Mouse (Mus musculus) midbrain, embryonic 14.5 days (tissue): ENCODE data around the gene Galns. TPM values are rescaled to one million over a fixed set of nuclear protein-coding genes. Genes with fewer than 3 reads are reported as not detected.

Experiments used
- ATAC-seq: fragments of 200-750 bp; cut with Nextera tagmentation; 2 replicates; pipeline ENCODE4 v1.8.0; 2017; ENCODE audit warnings: moderate number of reproducible peaks, moderate library complexity; ENCODE audit not compliant: low FRiP score, low TSS enrichment
- DNase-seq: peaks from one replicate; pipeline ENCODE4 v3.0.0-alpha.2; 2015
- H3K27ac ChIP-seq: fragments of 300-500 bp; sonication (generic); replicated peaks from 2 replicates; pipeline ENCODE4 v1.5.1; 2014; ENCODE audit warnings: mild to moderate bottlenecking, low read depth, low read length, moderate library complexity
- H3K27me3 ChIP-seq: fragments of 300-500 bp; sonication (generic); 2 replicates; pipeline ENCODE4 v1.6.1; 2014; ENCODE audit warnings: low read length, control low read depth, mixed read lengths; ENCODE audit not compliant: control insufficient read depth, insufficient read depth
- H3K36me3 ChIP-seq: fragments of 300-500 bp; sonication (generic); 2 replicates; pipeline ENCODE4 v1.6.1; 2014; ENCODE audit warnings: low read length, control low read depth; ENCODE audit not compliant: control insufficient read depth, insufficient read depth
- H3K4me1 ChIP-seq: fragments of 300-500 bp; sonication (generic); 2 replicates; pipeline ENCODE4 v1.6.1; 2014; ENCODE audit warnings: mild to moderate bottlenecking, antibody characterized with exemption, low read length, control low read depth; ENCODE audit not compliant: control insufficient read depth, insufficient read depth
- H3K4me2 ChIP-seq: fragments of 300-500 bp; sonication (generic); 2 replicates; pipeline ENCODE4 v1.6.1; 2014; ENCODE audit warnings: mild to moderate bottlenecking, low read length, moderate library complexity
- H3K4me3 ChIP-seq: fragments of 300-500 bp; sonication (generic); replicated peaks from 2 replicates; pipeline ENCODE4 v1.5.1; 2014; ENCODE audit warnings: low read depth, low read length
- H3K9ac ChIP-seq: fragments of 300-500 bp; sonication (generic); replicated peaks from 2 replicates; pipeline ENCODE4 v1.6.1; 2014; ENCODE audit warnings: mild to moderate bottlenecking, low read length, moderate library complexity
- H3K9me3 ChIP-seq: fragments of 300-500 bp; sonication (generic); 2 replicates; pipeline ENCODE4 v1.6.1; 2016; ENCODE audit warnings: low read length, control low read depth, mixed read lengths; ENCODE audit not compliant: control insufficient read depth
- WGBS: fragments of 180-500 bp; shearing (Covaris S2); extraction: QIAGEN DNeasy Blood & Tissue Kit; methylation state at CpG from one replicate; pipeline ENCODE4 v1.1.7; 2014; 5-methylcytosine and 5-hydroxymethylcytosine counted together
- polyA plus RNA-seq: library from polyadenylated mRNA; unstranded; fragments of >200 nt; fragmentation: Nextera tagmentation; extraction: Ambion mirVana; gene quantifications from 2 replicates; pipeline ENCODE4 v1.2.1, GENCODE M21; 2014

Gene Galns
- polyA plus RNA-seq, 1 experiment from 2014 or later: 6.3 TPM

- H3K36me3 ChIP-seq: peaks cover 3% of the 10 kb centered on the region
- H3K4me2 ChIP-seq: peak overlapping the region; percentile 87; the same call in 1 of the 2 replicates
- no peak overlapping the region for H3K27ac ChIP-seq
- ATAC-seq (no peak), DNase-seq (no peak)
- no peak overlapping the region for H3K9ac ChIP-seq
- no peak overlapping the region for H3K4me3 ChIP-seq
- H3K9me3 ChIP-seq: no peaks in the 10 kb centered on the region
- H3K4me1 ChIP-seq: peaks cover 11% of the 10 kb centered on the region; the same call in 1 of the 2 replicates
- 62% methylated on average over 4 of the region's 4 CpGs for WGBS
- no peaks in the 10 kb centered on the region for H3K27me3 ChIP-seq
Observed at GRCm38 (mm10) chr8:122610209-122610608, 1.1 kb downstream of the Galns start.

GRCm38 (mm10) chr8:122606810-122607209, 4.5 kb downstream of the Galns start:
- WGBS: 83% methylated on average over 11 of the region's 12 CpGs
- H3K27me3 ChIP-seq: no peaks in the 10 kb centered on the region

GRCm38 (mm10) chr8:122605367-122605766, 5.9 kb downstream of the Galns start:
- no peak overlapping the region for H3K9ac ChIP-seq
- no peak for ATAC-seq

More at GRCm38 (mm10) chr8:122606810-122607209, 4.5 kb downstream of the Galns start:
- H3K4me2 ChIP-seq: no peak overlapping the region
- no peak overlapping the region for H3K4me3 ChIP-seq
- ATAC-seq (no peak), DNase-seq (no peak)
- H3K9ac ChIP-seq: no peak overlapping the region
- H3K27ac ChIP-seq: no peak overlapping the region
- no peaks in the 10 kb centered on the region for H3K9me3 ChIP-seq
- H3K36me3 ChIP-seq: no peaks in the 10 kb centered on the region
- H3K4me1 ChIP-seq: peaks cover 3% of the 10 kb centered on the region; the same call in 1 of the 2 replicates

GRCm38 (mm10) chr8:122604640-122605039, 6.6 kb downstream of the Galns start:
- H3K9ac ChIP-seq: no peak overlapping the region
- H3K9me3 ChIP-seq: no peaks in the 10 kb centered on the region
- no peak overlapping the region for H3K27ac ChIP-seq
- no peak overlapping the region for H3K4me3 ChIP-seq
- no peak for ATAC-seq
- no peak overlapping the region for H3K4me2 ChIP-seq
- no peaks in the 10 kb centered on the region for H3K4me1 ChIP-seq
- H3K36me3 ChIP-seq: no peaks in the 10 kb centered on the region
- 86% methylated on average over 1 of the region's 1 CpGs for WGBS
- no peak for DNase-seq
- H3K27me3 ChIP-seq: no peaks in the 10 kb centered on the region

More at GRCm38 (mm10) chr8:122605367-122605766, 5.9 kb downstream of the Galns start:
- H3K27me3 ChIP-seq: no peaks in the 10 kb centered on the region
- no peak overlapping the region for H3K4me2 ChIP-seq
- H3K27ac ChIP-seq: no peak overlapping the region
- DNase-seq: no peak
- H3K4me3 ChIP-seq: no peak overlapping the region
- H3K36me3 ChIP-seq: no peaks in the 10 kb centered on the region
- WGBS: 86% methylated on average over 4 of the region's 4 CpGs
- no peaks in the 10 kb centered on the region for H3K4me1 ChIP-seq
- no peaks in the 10 kb centered on the region for H3K9me3 ChIP-seq

GRCm38 (mm10) chr8:122600666-122601065, 10.6 kb downstream of the Galns start:
- no peak overlapping the region for H3K9ac ChIP-seq
- H3K27me3 ChIP-seq: no peaks in the 10 kb centered on the region
- DNase-seq (no peak), ATAC-seq (no peak)
- 91% methylated on average over 9 of the region's 9 CpGs for WGBS
- H3K4me1 ChIP-seq: no peaks in the 10 kb centered on the region
- no peak overlapping the region for H3K4me2 ChIP-seq
- H3K27ac ChIP-seq: no peak overlapping the region
- H3K4me3 ChIP-seq: no peak overlapping the region
- no peaks in the 10 kb centered on the region for H3K9me3 ChIP-seq
- no peaks in the 10 kb centered on the region for H3K36me3 ChIP-seq

- DNase-seq (no peak), ATAC-seq (no peak)
- H3K27ac ChIP-seq: no peak overlapping the region
- no peaks in the 10 kb centered on the region for H3K27me3 ChIP-seq
- no peaks in the 10 kb centered on the region for H3K9me3 ChIP-seq
- H3K4me1 ChIP-seq: no peaks in the 10 kb centered on the region
- peaks cover 7% of the 10 kb centered on the region; the same call in 1 of the 2 replicates for H3K36me3 ChIP-seq
- no peak overlapping the region for H3K9ac ChIP-seq
- WGBS: 49% methylated on average over 4 of the region's 4 CpGs
- no peak overlapping the region for H3K4me2 ChIP-seq
- no peak overlapping the region for H3K4me3 ChIP-seq
Observed at GRCm38 (mm10) chr8:122596031-122596430, 15.2 kb downstream of the Galns start.

GRCm38 (mm10) chr8:122593783-122594507, 17.3 kb downstream of the Galns start:
- 77% methylated on average over 19 of the region's 19 CpGs for WGBS
- DNase-seq (no peak), ATAC-seq (no peak)
- H3K9me3 ChIP-seq: no peaks in the 10 kb centered on the region
- H3K4me3 ChIP-seq: no peak overlapping the region
- no peaks in the 10 kb centered on the region for H3K4me1 ChIP-seq
- no peak overlapping the region for H3K27ac ChIP-seq
- H3K27me3 ChIP-seq: no peaks in the 10 kb centered on the region
- peaks cover 7% of the 10 kb centered on the region; the same call in 1 of the 2 replicates for H3K36me3 ChIP-seq
- no peak overlapping the region for H3K4me2 ChIP-seq
- no peak overlapping the region for H3K9ac ChIP-seq

- Histone ChIP-seq H3K4me3 (no peak overlapping the region), H3K4me1 (no peaks in the 10 kb centered on the region), H3K36me3 (peaks cover 7% of the 10 kb centered on the region; the same call in 1 of the 2 replicates), H3K9ac (no peak overlapping the region), H3K27me3 (no peaks in the 10 kb centered on the region), H3K9me3 (no peaks in the 10 kb centered on the region), H3K4me2 (no peak overlapping the region), H3K27ac (no peak overlapping the region)
- ATAC-seq (no peak), DNase-seq (no peak)
- 78% methylated on average over 12 of the region's 12 CpGs for WGBS
Observed at GRCm38 (mm10) chr8:122593240-122593639, 18.0 kb downstream of the Galns start.

GRCm38 (mm10) chr8:122586749-122587148, 24.5 kb downstream of the Galns start:
- Histone ChIP-seq H3K4me3 (no peak overlapping the region), H3K4me1 (no peaks in the 10 kb centered on the region), H3K36me3 (no peaks in the 10 kb centered on the region), H3K27me3 (no peaks in the 10 kb centered on the region), H3K27ac (no peak overlapping the region), H3K4me2 (no peak overlapping the region), H3K9ac (no peak overlapping the region), H3K9me3 (no peaks in the 10 kb centered on the region)
- WGBS: 90% methylated on average over 10 of the region's 10 CpGs
- ATAC-seq: no peak
- no peak for DNase-seq
